Mouse (Mus musculus): ENCODE measurements around the gene Alyref2. TPM values are rescaled to one million over a fixed set of nuclear protein-coding genes. Genes with fewer than 3 reads are reported as not detected.

Gene Alyref2
- 6.6 and 8.5 TPM in 2 replicates for polyA plus RNA-seq (2015; fragmentation: Nextera tagmentation; extraction: Ambion mirVana)

GRCm38 (mm10) chr1:171503250-171503591 is at the start of gene Alyref2:
Gene Alyref2 (plus strand): TSS chr1:171503478.

GRCm38 (mm10) chr1:171535194-171535593 is 31.9 kb downstream of the Alyref2 start, which contains the start of gene Itln1:
Gene Itln1 (minus strand): TSS chr1:171535294.

Other genes starting within 250 kb of the Alyref2 start
- 39.0 and 44.1 TPM in 2 replicates for gene B4galt3, start 233.2 kb upstream of the Alyref2 start, polyA plus RNA-seq (2015; fragmentation: Nextera tagmentation; extraction: Ambion mirVana)
- gene Ppox, start 222.3 kb upstream of the Alyref2 start, polyA plus RNA-seq (2015; fragmentation: Nextera tagmentation; extraction: Ambion mirVana): 146 and 167 TPM in 2 replicates
- 34.0 and 36.2 TPM in 2 replicates for gene Usp21, start 215.5 kb upstream of the Alyref2 start, polyA plus RNA-seq (2015; fragmentation: Nextera tagmentation; extraction: Ambion mirVana)
- gene Ufc1, start 208.5 kb upstream of the Alyref2 start, polyA plus RNA-seq (2015; fragmentation: Nextera tagmentation; extraction: Ambion mirVana): 62.2 and 65.2 TPM in 2 replicates
- gene Dedd, start 174.3 kb upstream of the Alyref2 start, polyA plus RNA-seq (2015; fragmentation: Nextera tagmentation; extraction: Ambion mirVana): 21.7 and 22.4 TPM in 2 replicates
- gene Nit1, start 157.8 kb upstream of the Alyref2 start, polyA plus RNA-seq (2015; fragmentation: Nextera tagmentation; extraction: Ambion mirVana): 17.3 and 21.0 TPM in 2 replicates
- 63.8 and 71.4 TPM in 2 replicates for gene Pfdn2, start 157.8 kb upstream of the Alyref2 start, polyA plus RNA-seq (2015; fragmentation: Nextera tagmentation; extraction: Ambion mirVana)
- 0.49 and 0.56 TPM in 2 replicates for gene Klhdc9, start 142.7 kb upstream of the Alyref2 start, polyA plus RNA-seq (2015; fragmentation: Nextera tagmentation; extraction: Ambion mirVana)
- gene Nectin4, start 133.4 kb upstream of the Alyref2 start, polyA plus RNA-seq (2015; fragmentation: Nextera tagmentation; extraction: Ambion mirVana): 0.30 and 0.41 TPM in 2 replicates
- gene Arhgap30, start 114.5 kb upstream of the Alyref2 start, polyA plus RNA-seq (2015; fragmentation: Nextera tagmentation; extraction: Ambion mirVana): 14.1 and 20.7 TPM in 2 replicates
- 36.7 and 42.8 TPM in 2 replicates for gene Usf1, start 92.2 kb upstream of the Alyref2 start, polyA plus RNA-seq (2015; fragmentation: Nextera tagmentation; extraction: Ambion mirVana)
- 2.8 and 4.4 TPM in 2 replicates for gene Tstd1, start 84.6 kb upstream of the Alyref2 start, polyA plus RNA-seq (2015; fragmentation: Nextera tagmentation; extraction: Ambion mirVana)
- 24.5 and 31.5 TPM in 2 replicates for gene F11r, start 65.9 kb upstream of the Alyref2 start, polyA plus RNA-seq (2015; fragmentation: Nextera tagmentation; extraction: Ambion mirVana)
- gene Itln1, start 31.8 kb downstream of the Alyref2 start, polyA plus RNA-seq (2015; fragmentation: Nextera tagmentation; extraction: Ambion mirVana): not detected in 2 replicates
- 8.0 and 8.9 TPM in 2 replicates for gene Cd244a, start 55.7 kb downstream of the Alyref2 start, polyA plus RNA-seq (2015; fragmentation: Nextera tagmentation; extraction: Ambion mirVana)
- gene Ly9, start 103.9 kb downstream of the Alyref2 start, polyA plus RNA-seq (2015; fragmentation: Nextera tagmentation; extraction: Ambion mirVana): 2.5 and 3.4 TPM in 2 replicates
- gene Slamf7, start 149.6 kb downstream of the Alyref2 start, polyA plus RNA-seq (2015; fragmentation: Nextera tagmentation; extraction: Ambion mirVana): 4.1 and 6.0 TPM in 2 replicates
- gene Cd48, start 178.5 kb downstream of the Alyref2 start, polyA plus RNA-seq (2015; fragmentation: Nextera tagmentation; extraction: Ambion mirVana): 28.5 and 35.8 TPM in 2 replicates

Data from spleen, postnatal 0 days (tissue).